Mouse (Mus musculus) inflammation-experienced regulatory T-cells, adult 6 months (primary cell): ENCODE measurements around the gene Scamp2. TPM values are rescaled to one million over a fixed set of nuclear protein-coding genes. Genes with fewer than 3 reads are reported as not detected.

ENCODE experiments used
- ATAC-seq: one replicate; pipeline ENCODE4 v1.8.0; 2017
- polyA plus RNA-seq, 3 experiments: library from polyadenylated mRNA; unstranded; fragments of 100-300 nt; shearing (Covaris generic); gene quantifications; one replicate each; pipeline ENCODE4 v1.2.1; 2017

Scamp2 gene
- polyA plus RNA-seq, 3 experiments from 2014 or later = 81.3 to 95.1 (median 84.9) TPM

GRCm38 (mm10) chr9:57629118-57629874 is 68.6 kb downstream of the Scamp2 start:
- peak; percentile 51 for ATAC-seq

- peak; percentile 75 for ATAC-seq
Observed at GRCm38 (mm10) chr9:57633481-57634024, 72.8 kb downstream of the Scamp2 start.

GRCm38 (mm10) chr9:57637272-57637671 is 76.5 kb downstream of the Scamp2 start:
- ATAC-seq = no peak

DNA sequence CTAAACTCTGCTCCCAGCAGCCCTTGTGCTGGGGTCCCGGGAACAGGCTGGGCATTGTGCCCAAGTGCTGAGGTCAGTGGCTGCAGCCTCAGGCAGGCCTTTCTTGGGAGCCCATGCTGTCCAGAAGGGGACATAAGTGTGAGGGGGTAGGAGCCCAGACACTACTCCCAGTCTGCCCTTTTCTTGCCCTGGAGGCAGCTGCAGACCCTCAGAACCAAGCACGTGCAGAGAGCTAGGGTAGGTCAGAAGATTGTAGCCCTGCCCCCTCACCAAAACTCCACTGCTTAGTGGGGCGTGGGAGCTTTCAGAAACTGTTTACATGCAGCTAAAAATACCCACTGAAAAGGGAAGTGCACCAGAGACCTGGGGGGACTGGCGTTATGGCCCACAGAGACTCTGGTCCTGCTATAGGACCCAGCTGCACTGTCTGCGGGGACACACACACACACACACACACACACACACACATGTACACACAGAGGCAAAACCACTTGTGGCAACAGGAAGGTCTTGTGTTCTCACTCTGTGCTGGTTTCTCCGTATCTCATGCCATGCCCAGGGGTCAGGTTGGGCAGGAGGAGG is 77.1 kb downstream of the Scamp2 start:
- ATAC-seq = no peak

Other genes with a start within 250 kb of the Scamp2 start
- gene Ppcdc, start 120.8 kb upstream of the Scamp2 start, polyA plus RNA-seq = 100 to 1,000 TPM in 2 of 3 experiments, 10 to 100 TPM in 1; 65.2 to 228 (median 153) TPM
- gene Scamp5, start 92.9 kb upstream of the Scamp2 start, polyA plus RNA-seq = not detected
- not detected for gene Rpp25, start 56.9 kb upstream of the Scamp2 start, polyA plus RNA-seq
- gene Cox5a, start 39.7 kb upstream of the Scamp2 start, polyA plus RNA-seq = 100 to 1,000 TPM; 223 to 469 (median 223) TPM
- 10 to 100 TPM; 19.6 to 40.2 (median 32.7) TPM for gene Fam219b, start 23.4 kb upstream of the Scamp2 start, polyA plus RNA-seq
- 10 to 100 TPM; 14.3 to 16.0 (median 14.7) TPM for gene Mpi, start 8.2 kb upstream of the Scamp2 start, polyA plus RNA-seq
- gene Ulk3, start 28.5 kb downstream of the Scamp2 start, polyA plus RNA-seq = 10 to 100 TPM; 31.1 to 35.4 (median 32.0) TPM
- not detected for gene Cplx3, start 45.3 kb downstream of the Scamp2 start, polyA plus RNA-seq
- under 1 TPM; 0.23 to 0.97 (median 0.40) TPM for gene Lman1l, start 59.8 kb downstream of the Scamp2 start, polyA plus RNA-seq
- gene Csk, start 92.7 kb downstream of the Scamp2 start, polyA plus RNA-seq = 100 to 1,000 TPM; 113 to 133 (median 122) TPM
- gene Cyp1a2, start 122.8 kb downstream of the Scamp2 start, polyA plus RNA-seq = not detected
- under 1 TPM in 2 of 3 experiments, not detected in 1; 0.21 TPM for gene Cyp1a1, start 127.0 kb downstream of the Scamp2 start, polyA plus RNA-seq
- 10 to 100 TPM; 22.7 to 32.1 (median 29.1) TPM for gene Edc3, start 147.6 kb downstream of the Scamp2 start, polyA plus RNA-seq
- 100 to 1,000 TPM in 1 of 3 experiments, 10 to 100 TPM in 2; 75.8 to 110 (median 88.0) TPM for gene Clk3, start 204.9 kb downstream of the Scamp2 start, polyA plus RNA-seq